ENCODE assay signal across 22 mouse cellular contexts in the genomic region with DNA sequence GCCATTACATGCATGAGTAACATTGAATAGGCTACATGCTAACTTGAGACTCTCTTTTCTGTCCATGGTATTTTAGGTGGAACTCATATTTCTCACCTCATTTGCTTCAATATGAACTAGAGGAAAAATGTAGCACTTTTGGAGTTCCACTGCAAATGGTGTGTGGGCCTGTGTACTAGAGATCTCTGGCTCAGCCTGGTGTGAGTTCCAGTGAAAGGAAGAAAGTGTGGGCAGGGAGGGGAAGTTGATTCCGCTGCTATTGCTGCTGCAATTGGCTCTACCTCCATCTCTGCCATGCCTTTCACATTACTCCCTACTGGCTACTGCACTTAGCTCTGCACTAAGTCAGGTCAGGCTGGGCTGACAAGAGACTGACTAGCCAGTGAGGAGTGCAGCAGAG. TPM values are rescaled to one million over a fixed set of nuclear protein-coding genes. Genes with fewer than 3 reads are reported as not detected.
"Had no signal": no experiment of that assay in that cellular context is flagged by ENCODE, and none has a peak within 500 bp of the region (broad histone marks: within the 10 kb centered on the region; RNA-seq: fewer than 3 reads in every experiment).

No protein-coding gene starts in this region.

- DNase-seq: kidney, adult 2 months; kidney, postnatal 25 days; left cerebral cortex, postnatal 4 days; lung, adult 18-20 months; lung, postnatal 10 days; lung, postnatal 36 days; thymus, adult 2 months; thymus, postnatal 14 days; thymus, postnatal 4 days had no signal

- H3K36me3 ChIP-seq: limb, embryonic 12.5 days; limb, embryonic 15.5 days; lung, embryonic 15.5 days; midbrain, embryonic 10.5 days; midbrain, embryonic 13.5 days; neural tube, embryonic 13.5 days had no signal

- H3K9ac ChIP-seq: limb, embryonic 12.5 days; limb, embryonic 15.5 days; liver, embryonic 14.5 days; lung, embryonic 15.5 days; midbrain, embryonic 13.5 days; neural tube, embryonic 13.5 days had no signal

- H3K4me1 ChIP-seq: limb, embryonic 12.5 days; limb, embryonic 15.5 days; lung, embryonic 15.5 days; megakaryocyte, embryonic 14.5 days; midbrain, embryonic 10.5 days; midbrain, embryonic 13.5 days; neural tube, embryonic 13.5 days had no signal

- H3K4me2 ChIP-seq: limb, embryonic 12.5 days; limb, embryonic 15.5 days; liver, embryonic 11.5 days; lung, embryonic 15.5 days; midbrain, embryonic 13.5 days; neural tube, embryonic 13.5 days had no signal

- H3K9me3 ChIP-seq: limb, embryonic 12.5 days; limb, embryonic 15.5 days; lung, embryonic 15.5 days; megakaryocyte, embryonic 14.5 days; midbrain, embryonic 10.5 days; midbrain, embryonic 13.5 days; neural tube, embryonic 13.5 days had no signal

- ATAC-seq: midbrain, embryonic 13.5 days; midbrain, embryonic 16.5 days had no signal

- H3K27me3 ChIP-seq: limb, embryonic 12.5 days; limb, embryonic 15.5 days; lung, embryonic 15.5 days; megakaryocyte, embryonic 14.5 days; midbrain, embryonic 13.5 days; neural tube, embryonic 13.5 days had no signal

- H3K4me3 ChIP-seq: layer of hippocampus, adult 2 months; limb, embryonic 12.5 days; limb, embryonic 15.5 days; lung, embryonic 15.5 days; megakaryocyte, embryonic 14.5 days; midbrain, embryonic 10.5 days; midbrain, embryonic 13.5 days; myocyte; neural tube, embryonic 13.5 days had no signal

- H3K27ac ChIP-seq: kidney, postnatal 0 days; layer of hippocampus, adult 2 months; limb, embryonic 12.5 days; limb, embryonic 15.5 days; liver, embryonic 14.5 days; lung, embryonic 15.5 days; midbrain, embryonic 10.5 days; midbrain, embryonic 13.5 days; neural tube, embryonic 13.5 days had no signal

RNA-seq across cellular contexts. Expression of a gene that starts 45.7 kb away (rescaled TPM):
- polyA plus RNA-seq: midbrain, embryonic 13.5 days had no signal
